Mouse (Mus musculus): Measurements from ENCODE around the gene Nfatc2.

DNA sequence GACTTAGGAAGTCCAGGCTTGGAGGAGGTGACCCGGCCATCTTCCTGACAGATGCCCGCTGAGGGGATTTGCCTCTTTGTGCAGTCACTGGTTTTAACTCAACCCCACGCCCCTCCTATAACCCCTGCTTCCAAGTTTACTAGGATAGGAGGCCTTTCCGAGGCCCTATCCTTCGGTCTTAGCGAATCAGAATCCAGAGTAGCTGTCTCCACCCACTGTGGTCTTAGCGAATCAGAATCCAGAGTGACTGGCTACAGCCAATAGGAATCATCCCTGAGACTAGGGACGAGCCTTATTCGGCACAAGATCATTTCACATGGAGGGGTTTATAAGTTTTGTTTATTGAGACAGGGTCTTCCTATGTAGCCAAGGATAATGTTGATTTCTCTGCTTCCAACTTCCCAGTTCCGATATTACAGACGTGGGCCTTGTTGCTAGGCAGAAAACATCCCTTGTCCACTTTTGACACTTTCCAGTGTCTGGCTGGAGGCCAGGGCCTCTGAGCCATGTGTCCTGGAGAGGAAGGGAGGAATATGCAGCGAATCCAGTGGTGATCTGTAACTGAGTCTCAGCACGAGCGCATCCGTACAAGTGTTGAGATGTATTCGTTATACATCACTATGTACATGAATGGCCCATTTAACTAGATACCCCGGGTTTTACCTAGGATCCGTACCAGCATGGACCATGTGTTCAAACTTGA, 12.9 kb upstream of the Nfatc2 start:
- no peak for TF ChIP-seq POLR2A (IDR thresholded peaks at IDR 0.05; ENCODE audit: low read depth, low read length)
- no peak for TF ChIP-seq CTCF (IDR thresholded peaks at IDR 0.05; ENCODE audit: borderline replicate concordance, insufficient read depth, low read length)

Data from embryonic fibroblast, embryonic 13.5 days (primary cell).